Mouse (Mus musculus) erythroid progenitor cell, adult 5-6 weeks (primary cell): ENCODE measurements around the gene Creb3. TPM values are rescaled to one million over a fixed set of nuclear protein-coding genes. Genes with fewer than 3 reads are reported as not detected.

Experiments used
- ATAC-seq: replicated peaks from 2 replicates; pipeline ENCODE4 v1.8.0; 2016; ENCODE audit warnings: moderate number of reproducible peaks, mild to moderate bottlenecking, moderate TSS enrichment, inconsistent platforms; ENCODE audit not compliant: poor library complexity, low FRiP score, severe bottlenecking
- total RNA-seq, 2 experiments: library from RNA; stranded (forward) in 1 of 2; stranded (reverse) in 1 of 2; fragments of 150-400 nt in 1 of 2; fragments of 186-747, 209-891 nt in 1 of 2; gene quantifications; 2 replicates each; pipeline versions ENCODE4 v1.2.3 to v1.2.4; 2015 to 2017; ENCODE audit warnings: low replicate concordance in 2 of 2

Creb3 gene
- total RNA-seq, 2 experiments from 2014 or later, result 8.0 to 45.0 TPM

- ATAC-seq, result no peak
Measured at GRCm38 (mm10) chr4:43553891-43554290, 8.2 kb upstream of the Creb3 start.

DNA sequence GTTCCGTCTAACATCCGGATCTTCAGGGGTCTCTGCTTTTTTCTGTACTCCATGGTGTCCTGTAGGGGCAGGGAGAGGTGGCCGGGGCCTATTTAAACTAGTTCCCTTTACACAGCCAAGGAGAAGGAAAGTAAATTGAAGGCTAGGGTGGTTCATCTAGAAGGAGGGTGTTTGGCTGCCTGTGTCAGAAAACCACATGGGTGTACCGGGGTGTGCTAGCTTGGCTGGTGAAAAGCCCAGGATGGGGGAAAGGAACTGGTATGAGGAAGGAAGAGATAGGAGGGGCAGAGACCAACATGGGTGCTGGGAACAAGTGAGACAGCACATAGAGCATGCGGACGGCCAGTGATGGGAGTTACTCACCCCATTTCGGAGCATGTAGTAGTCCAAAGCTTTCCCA, 6.2 kb upstream of the Creb3 start:
- no peak for ATAC-seq

DNA sequence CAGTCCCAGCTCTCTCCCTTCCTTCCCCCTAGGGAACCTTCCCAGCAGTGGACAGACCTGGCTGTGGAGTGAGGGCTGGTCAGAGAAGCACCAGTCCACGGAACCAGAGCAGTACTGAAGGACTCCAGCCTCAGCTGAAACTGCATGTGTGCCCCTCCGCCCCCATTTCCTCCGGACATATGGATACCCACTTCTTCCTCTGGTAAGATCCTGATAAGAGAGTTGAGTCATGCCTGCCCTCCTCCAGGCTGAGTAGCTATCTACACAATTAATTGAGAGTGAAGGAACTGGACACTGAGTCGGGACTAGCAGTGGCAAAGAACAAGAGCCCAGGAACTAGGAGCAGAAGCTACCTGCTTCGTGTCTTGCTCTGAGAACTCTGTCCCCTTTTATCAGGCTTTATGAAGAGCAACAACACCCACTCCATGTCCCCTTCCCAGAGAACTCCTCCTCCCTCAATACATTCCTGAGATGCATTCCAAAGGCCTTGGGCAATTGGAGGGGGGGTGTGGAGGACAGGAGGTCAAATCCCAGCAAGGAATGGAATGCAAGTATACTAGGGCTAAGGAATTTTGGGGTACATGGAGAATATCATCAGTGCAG, 4.0 kb upstream of the Creb3 start:
- ATAC-seq, result no peak

- ATAC-seq, result no peak
Measured at GRCm38 (mm10) chr4:43558631-43559356, 3.3 kb upstream of the Creb3 start.

GRCm38 (mm10) chr4:43559519-43560242, 2.5 kb upstream of the Creb3 start:
- ATAC-seq, result no peak

DNA sequence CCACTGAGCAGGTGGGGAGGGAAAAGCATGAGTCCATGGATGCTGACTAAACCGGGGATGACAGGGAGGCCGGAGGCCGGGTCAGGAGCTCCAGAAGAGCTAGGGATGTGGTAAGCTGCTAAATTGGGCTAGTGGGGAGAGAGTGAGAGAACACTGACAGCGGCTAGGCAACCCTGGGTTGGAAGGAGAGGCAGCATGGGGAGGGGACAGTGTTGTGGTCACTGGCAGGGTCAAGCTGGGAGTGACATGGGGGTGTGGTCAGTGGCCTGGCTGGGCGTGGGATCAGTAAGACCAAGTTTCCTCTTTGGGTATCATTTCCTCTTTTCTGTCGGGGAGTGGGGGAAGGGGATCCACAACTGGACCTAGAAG, 1.9 kb upstream of the Creb3 start:
- no peak for ATAC-seq

DNA sequence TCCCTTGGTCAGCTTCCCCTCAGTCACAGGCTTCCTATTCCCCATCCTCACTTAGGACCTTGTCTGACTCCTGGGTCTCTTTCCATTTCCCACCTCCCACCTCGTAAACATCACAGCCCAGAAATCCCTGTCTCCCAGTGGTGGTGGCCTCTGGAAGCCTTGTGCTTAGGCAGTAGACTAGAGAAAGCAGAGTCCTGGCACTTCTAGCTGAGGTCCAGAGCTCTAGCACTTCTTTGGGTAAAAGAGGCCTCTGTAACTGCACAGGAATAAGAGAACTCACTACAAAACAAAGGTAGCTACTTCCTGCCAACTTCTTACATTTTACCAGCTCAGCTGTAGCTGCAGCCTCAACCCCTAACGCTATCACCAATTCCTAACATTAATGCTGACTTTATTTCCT, 1.2 kb upstream of the Creb3 start:
- ATAC-seq, result no peak

GRCm38 (mm10) chr4:43561436-43561996, 616 bp upstream of the Creb3 start:
- peak; percentile 61 for ATAC-seq

- no peak for ATAC-seq
Measured at GRCm38 (mm10) chr4:43562769-43563600, 853 bp downstream of the Creb3 start.

DNA sequence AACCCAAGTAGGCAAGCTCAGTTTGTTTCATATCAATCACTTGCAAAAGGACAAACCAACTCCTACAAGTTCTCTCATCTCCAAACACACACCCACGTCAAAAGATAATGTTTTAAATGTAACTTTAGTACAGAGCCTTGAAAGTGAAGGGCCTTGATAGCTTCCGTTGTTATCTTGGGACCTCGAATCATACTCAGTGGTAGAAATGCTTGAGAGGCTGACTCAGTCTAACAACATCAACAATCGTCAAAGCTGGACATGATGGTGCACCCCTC, 1.4 kb downstream of the Creb3 start:
- ATAC-seq, result no peak

DNA sequence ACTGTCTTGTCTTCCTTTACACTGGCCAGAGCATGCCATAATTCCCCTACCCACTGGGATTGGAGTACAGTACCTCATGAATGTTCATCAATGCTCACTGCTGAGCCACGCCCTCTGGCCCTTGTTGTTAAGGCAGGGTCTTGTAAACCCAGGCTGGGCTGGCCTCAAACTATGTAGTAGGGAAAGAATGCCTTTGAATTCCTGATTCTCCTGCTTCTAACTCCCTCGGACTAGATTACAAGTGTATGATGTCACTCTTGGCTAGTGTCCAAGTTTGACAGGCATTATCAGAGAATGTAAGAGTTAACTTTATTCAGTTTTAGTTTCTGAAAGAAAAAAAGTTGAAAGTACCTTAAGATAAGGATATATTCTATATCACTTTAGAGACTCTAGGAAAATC, 2.1 kb downstream of the Creb3 start:
- no peak for ATAC-seq

GRCm38 (mm10) chr4:43567140-43567539, 5.0 kb downstream of the Creb3 start:
- no peak for ATAC-seq

- no peak for ATAC-seq
Measured at GRCm38 (mm10) chr4:43571395-43572045, 9.4 kb downstream of the Creb3 start.

GRCm38 (mm10) chr4:43573561-43573960, 11.4 kb downstream of the Creb3 start:
- no peak for ATAC-seq

GRCm38 (mm10) chr4:43575356-43575755, 13.2 kb downstream of the Creb3 start:
- ATAC-seq, result no peak

- ATAC-seq, result no peak
Measured at GRCm38 (mm10) chr4:43577237-43577881, 15.2 kb downstream of the Creb3 start.

- ATAC-seq, result peak; percentile 90
Measured at GRCm38 (mm10) chr4:43578376-43579204, 16.5 kb downstream of the Creb3 start, which contains the start of the genes Rgp1 and Gba2. Gene Rgp1 (plus strand): TSS chr4:43578715. Gene Gba2 (minus strand): TSS chr4:43578873.

- no peak for ATAC-seq
Measured at GRCm38 (mm10) chr4:43579256-43579655, 17.1 kb downstream of the Creb3 start.
